Mouse (Mus musculus): ENCODE results near the gene Gm10912.
"Not testable (repeated sequence)": the region's sequence is repeated elsewhere in the genome, so short reads cannot be mapped to it uniquely, and the experiment has no call there.

Gene Gm10912

GRCm38 (mm10) chr2:104064152-104064551 lies 1.5 kb upstream of the Gm10912 start:
- in situ Hi-C loops (cut with MboI; ENCODE audit: low sequenced_read_pairs): no loop called here

DNA sequence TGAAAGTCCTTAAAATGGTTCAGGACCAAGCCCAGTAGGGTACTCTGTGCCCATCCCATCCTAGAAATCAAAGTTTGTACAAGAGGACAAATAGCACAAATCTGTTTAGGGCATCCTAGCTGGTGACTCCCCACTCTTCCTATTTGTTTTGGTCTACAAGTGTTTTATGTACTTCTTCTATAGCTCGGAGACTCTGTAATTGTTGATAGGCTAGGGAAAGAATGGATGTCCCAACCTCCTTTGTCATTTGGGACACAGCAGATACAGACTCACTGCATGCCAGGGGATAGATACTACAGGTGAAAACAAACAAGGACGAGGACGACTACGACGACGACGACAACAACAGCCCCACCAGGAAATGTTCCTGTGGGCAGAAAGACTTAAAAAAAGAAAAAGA lies 2.8 kb downstream of the Gm10912 start, which contains the start of gene Gm10799:
Gene Gm10799 (minus strand): TSS at position 101 of the 400 bp plus-strand sequence.
- in situ Hi-C loops (cut with MboI; ENCODE audit: low sequenced_read_pairs): not testable (repeated sequence)

- in situ Hi-C loops (cut with MboI; ENCODE audit: low sequenced_read_pairs): no loop called here
Observed at GRCm38 (mm10) chr2:104069704-104070185, 4.1 kb downstream of the Gm10912 start, which contains the start of gene Cd59b. Gene Cd59b (plus strand): TSS chr2:104069849.

GRCm38 (mm10) chr2:104078285-104078684 lies 12.7 kb downstream of the Gm10912 start:
- in situ Hi-C loops (cut with MboI; ENCODE audit: low sequenced_read_pairs): not testable (repeated sequence)

- in situ Hi-C loops (cut with MboI; ENCODE audit: low sequenced_read_pairs): not testable (repeated sequence)
Observed at GRCm38 (mm10) chr2:104081436-104082050, 15.9 kb downstream of the Gm10912 start.

- in situ Hi-C loops (cut with MboI; ENCODE audit: low sequenced_read_pairs): no loop called here
Observed at GRCm38 (mm10) chr2:104082474-104082873, 16.8 kb downstream of the Gm10912 start.

GRCm38 (mm10) chr2:104084027-104084426 lies 18.4 kb downstream of the Gm10912 start:
- in situ Hi-C loops (cut with MboI; ENCODE audit: low sequenced_read_pairs): not testable (repeated sequence)

DNA sequence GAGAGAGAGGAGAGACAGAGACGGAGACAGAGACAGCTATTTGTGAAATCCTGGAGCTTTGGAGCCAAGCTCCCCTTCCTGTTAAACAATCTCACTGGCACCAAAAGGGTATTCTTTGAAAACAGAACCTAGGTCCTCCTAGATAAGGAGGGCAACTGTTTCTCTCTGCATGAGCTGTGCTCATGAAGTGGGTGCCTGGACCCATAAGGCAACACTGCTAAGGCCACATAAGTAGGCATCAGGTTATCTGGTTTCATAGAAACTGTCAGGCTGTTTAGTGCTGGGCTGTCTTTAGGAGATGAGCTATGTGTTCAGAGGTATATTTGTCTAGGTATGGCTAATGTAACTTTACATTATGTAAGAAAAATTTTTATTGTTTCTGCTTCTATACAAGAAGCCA lies 21.9 kb downstream of the Gm10912 start:
- in situ Hi-C loops (cut with MboI; ENCODE audit: low sequenced_read_pairs): not testable (repeated sequence)

DNA sequence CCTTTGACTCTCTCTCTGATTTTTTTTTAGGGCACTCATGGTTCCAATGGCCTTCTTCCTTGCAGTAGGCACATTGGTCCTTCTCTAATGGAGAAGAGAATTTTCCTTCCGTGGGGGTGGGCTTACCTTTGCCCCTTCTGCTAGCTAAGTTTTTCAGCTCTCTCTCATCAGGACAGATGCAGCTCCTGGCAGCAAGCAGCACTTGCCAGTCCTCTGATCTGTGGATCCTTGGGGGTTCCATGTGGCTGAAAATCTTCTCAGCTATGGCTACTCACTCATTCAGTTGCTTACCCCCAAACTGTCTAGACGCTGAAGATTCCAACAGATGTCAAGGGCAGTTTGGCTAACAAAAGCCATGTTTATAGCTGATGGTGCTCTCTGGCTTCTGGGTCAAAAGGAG lies 27.7 kb downstream of the Gm10912 start:
- in situ Hi-C loops (cut with MboI; ENCODE audit: low sequenced_read_pairs): no loop called here

DNA sequence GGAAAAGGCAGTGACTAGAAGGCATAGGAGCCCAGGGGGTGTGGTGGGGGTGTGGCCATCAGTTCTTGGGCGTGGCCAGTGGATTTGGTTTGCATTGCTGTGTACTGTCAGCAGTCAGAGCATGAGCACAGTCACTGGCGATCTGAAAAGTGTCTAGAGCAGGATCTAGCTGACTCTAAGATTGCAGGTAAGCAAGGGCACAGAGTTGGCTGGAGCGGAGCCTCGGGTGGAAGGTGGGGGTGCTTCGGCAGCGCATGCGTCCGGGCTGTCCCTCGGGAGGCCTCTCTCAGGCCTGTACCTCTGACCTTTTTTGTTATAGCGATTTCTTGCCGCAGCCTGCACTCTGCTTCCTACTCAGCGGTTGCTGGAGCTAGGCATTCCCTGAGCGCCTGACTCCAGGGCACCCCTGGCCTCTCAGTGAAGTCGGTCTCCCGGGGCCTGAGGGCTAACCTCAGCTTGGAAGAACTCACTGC lies 30.2 kb downstream of the Gm10912 start, which contains the start of gene Cd59a:
Gene Cd59a (plus strand): TSS at position 61 of the 473 bp plus-strand sequence.
- in situ Hi-C loops (cut with MboI; ENCODE audit: low sequenced_read_pairs): no loop called here

- in situ Hi-C loops (cut with MboI; ENCODE audit: low sequenced_read_pairs): no loop called here
Observed at GRCm38 (mm10) chr2:104096256-104096655, 30.6 kb downstream of the Gm10912 start.

GRCm38 (mm10) chr2:104096796-104097195 lies 31.2 kb downstream of the Gm10912 start:
- in situ Hi-C loops (cut with MboI; ENCODE audit: low sequenced_read_pairs): not testable (repeated sequence)

DNA sequence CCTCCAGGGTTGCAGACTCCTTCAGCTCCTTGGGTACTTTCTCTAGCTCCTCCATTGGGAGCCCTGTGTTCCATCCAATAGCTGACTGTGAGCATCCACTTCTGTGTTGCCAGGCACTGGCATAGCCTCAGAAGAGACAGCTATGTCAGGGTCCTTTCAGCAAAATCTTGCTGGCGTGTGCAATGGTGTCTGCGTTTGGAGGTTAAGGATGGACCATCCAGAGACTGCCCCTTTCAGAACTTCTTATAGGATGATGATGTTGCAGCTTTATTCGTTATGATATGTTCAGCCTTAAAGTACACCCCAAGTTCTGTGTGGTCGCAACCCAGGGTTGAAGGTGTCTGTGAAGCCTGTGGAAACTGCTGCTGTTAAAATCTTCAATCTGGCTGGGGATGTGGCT lies 31.8 kb downstream of the Gm10912 start:
- in situ Hi-C loops (cut with MboI; ENCODE audit: low sequenced_read_pairs): not testable (repeated sequence)

DNA sequence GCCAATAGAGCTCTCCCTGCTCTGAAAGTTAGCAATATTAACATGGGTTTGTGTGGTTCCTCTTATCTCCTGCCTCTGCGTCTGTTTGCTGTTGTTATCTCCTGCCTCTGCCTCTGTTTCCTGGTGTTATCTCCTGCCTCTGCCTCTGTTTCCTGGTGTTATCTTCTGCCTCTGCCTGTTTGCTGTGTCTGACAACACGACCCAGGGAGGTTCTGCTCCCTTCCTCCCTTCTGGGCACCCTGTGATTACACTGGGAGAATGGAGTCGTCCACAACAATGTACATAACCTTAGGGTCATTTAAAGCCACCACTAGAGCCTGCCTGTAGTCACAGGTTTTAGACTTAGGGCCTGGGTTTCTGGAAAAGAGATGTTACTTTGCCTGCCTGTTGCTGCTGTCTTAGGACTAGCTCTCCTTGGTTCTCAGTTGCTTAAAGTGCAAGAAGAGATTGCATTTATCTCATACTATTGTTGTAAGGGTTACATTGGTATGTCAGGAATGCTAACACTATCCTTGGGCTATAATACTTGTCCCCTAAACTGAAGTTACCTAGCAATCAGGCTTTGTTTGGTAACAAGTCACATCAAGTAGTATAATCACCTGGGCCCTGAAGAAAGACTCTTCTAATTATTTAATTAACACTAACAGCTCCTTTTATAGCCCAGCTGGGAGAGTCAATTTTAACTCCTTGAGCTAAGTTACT lies 33.1 kb downstream of the Gm10912 start:
- in situ Hi-C loops (cut with MboI; ENCODE audit: low sequenced_read_pairs): no loop called here

GRCm38 (mm10) chr2:104099231-104099585 lies 33.6 kb downstream of the Gm10912 start:
- in situ Hi-C loops (cut with MboI; ENCODE audit: low sequenced_read_pairs): no loop called here

- in situ Hi-C loops (cut with MboI; ENCODE audit: low sequenced_read_pairs): no loop called here
Observed at GRCm38 (mm10) chr2:104099946-104100345, 34.3 kb downstream of the Gm10912 start.

GRCm38 (mm10) chr2:104104800-104105199 lies 39.2 kb downstream of the Gm10912 start:
- in situ Hi-C loops (cut with MboI; ENCODE audit: low sequenced_read_pairs): no loop called here

DNA sequence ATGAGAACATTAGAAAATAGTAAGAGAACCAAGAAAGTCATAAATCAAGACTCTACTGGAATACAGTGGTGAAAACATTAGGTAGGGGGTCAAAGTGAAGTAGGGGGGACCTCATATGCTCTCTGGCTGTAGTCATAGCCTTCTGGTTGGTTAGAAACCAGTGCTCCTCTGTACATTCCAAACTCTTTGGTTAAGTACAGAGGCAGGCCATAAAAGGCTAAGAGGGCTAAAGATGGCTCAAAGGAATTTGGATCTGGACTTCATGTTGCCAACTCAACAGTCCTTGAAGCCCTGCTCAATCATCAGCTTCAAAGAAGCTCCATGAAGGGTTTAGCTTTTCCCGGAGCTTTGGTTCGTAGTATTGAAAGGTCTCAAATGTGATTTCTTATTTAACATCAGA lies 43.4 kb downstream of the Gm10912 start:
- in situ Hi-C loops (cut with MboI; ENCODE audit: low sequenced_read_pairs): not testable (repeated sequence)

DNA sequence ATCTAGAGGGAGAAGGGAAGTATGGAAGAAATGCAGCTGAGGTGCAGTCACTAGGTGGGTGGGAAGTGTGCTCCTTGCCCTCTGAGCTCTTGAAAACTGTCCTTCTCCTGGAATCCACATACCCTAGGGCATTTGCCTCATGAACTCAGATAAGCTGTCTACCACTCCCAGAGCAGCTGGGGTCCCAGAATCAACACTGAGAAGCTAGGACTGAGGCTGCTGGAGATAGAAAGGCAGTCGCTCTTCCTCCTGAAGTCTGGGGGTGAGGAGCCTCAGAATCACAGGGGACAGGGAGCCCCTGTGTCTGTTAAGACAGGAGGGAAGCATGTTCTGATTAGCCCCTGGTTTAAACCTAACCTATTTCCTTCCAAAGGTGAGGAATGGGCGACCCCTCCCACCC lies 43.9 kb downstream of the Gm10912 start:
- in situ Hi-C loops (cut with MboI; ENCODE audit: low sequenced_read_pairs): no loop called here

DNA sequence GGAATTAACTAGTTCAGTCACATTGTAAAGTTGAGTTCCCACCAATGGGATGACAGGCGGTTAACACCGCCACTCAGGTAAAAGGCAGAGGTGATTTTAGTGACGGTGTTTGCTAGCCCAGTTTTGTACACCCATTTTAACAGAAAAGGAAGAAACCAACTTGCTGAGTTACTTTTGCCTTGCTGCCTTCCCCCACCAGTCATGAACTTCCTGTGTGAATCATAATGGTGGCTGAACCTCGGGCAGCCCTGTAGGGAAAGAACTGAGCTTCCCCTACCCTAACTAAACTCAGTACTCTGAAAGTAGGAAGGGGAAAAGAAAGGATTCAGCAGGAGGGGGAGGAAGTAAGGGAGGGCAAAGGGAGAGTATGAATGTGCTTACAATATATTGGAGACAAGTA lies 44.4 kb downstream of the Gm10912 start:
- in situ Hi-C loops (cut with MboI; ENCODE audit: low sequenced_read_pairs): no loop called here

- in situ Hi-C loops (cut with MboI; ENCODE audit: low sequenced_read_pairs): not testable (repeated sequence)
Observed at GRCm38 (mm10) chr2:104111170-104111797, 45.7 kb downstream of the Gm10912 start.

GRCm38 (mm10) chr2:104113563-104113962 lies 47.9 kb downstream of the Gm10912 start:
- in situ Hi-C loops (cut with MboI; ENCODE audit: low sequenced_read_pairs): not testable (repeated sequence)

Measured in CH12F3 (cell line).